Mouse (Mus musculus) heart, adult 2 months (tissue): ENCODE measurements at regions not wholly inside any gene's neighbourhood (a gene's known extent, or its start where the extent isn't known, plus 50 kb on each side); places are given as distances from the start of the nearest gene placed in this dataset.

Experiments
- CTCF ChIP-seq: fragments of 200-600 bp; IDR thresholded peaks from 2 replicates; pipeline ENCODE4 v1.8.1; 2022; ENCODE audit warnings: antibody characterized with exemption, mild to moderate bottlenecking, moderate library complexity
- EP300 ChIP-seq: fragments of 200-500 bp; IDR thresholded peaks from 2 replicates; pipeline ENCODE4 v1.6.1; 2011; ENCODE audit warnings: low read depth, low read length, control low read depth; ENCODE audit not compliant: insufficient read depth
- POLR2A ChIP-seq: fragments of 200-500 bp; IDR thresholded peaks from 2 replicates; pipeline ENCODE4 v1.6.1; 2011; ENCODE audit warnings: mild to moderate bottlenecking, low read depth, low read length, control low read depth; ENCODE audit not compliant: insufficient read depth

DNA sequence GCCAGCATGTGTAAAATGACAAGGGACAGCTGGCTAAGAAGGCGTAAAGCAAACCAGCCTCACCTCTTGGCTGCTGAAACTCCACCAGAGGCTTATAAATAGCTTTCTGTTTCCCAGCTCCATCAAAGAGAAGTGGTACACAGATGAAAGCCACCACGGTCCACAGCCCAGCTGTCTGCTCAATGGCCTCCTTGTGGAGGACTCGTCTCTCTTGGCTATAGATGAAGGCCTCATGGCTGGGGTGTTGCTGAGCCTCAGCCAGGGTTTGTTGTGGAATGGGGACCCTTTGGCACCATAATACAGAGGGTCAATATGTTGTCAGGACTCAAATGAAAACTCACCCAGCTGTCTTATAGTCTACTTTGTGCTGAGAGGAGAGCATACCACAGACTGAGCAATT lies 385.1 kb downstream of the Sfmbt2 start:
- TF ChIP-seq POLR2A (no peak), CTCF (no peak), EP300 (no peak)
